Mouse (Mus musculus): ENCODE measurements around the gene Tmc8.

Gene Tmc8

DNA sequence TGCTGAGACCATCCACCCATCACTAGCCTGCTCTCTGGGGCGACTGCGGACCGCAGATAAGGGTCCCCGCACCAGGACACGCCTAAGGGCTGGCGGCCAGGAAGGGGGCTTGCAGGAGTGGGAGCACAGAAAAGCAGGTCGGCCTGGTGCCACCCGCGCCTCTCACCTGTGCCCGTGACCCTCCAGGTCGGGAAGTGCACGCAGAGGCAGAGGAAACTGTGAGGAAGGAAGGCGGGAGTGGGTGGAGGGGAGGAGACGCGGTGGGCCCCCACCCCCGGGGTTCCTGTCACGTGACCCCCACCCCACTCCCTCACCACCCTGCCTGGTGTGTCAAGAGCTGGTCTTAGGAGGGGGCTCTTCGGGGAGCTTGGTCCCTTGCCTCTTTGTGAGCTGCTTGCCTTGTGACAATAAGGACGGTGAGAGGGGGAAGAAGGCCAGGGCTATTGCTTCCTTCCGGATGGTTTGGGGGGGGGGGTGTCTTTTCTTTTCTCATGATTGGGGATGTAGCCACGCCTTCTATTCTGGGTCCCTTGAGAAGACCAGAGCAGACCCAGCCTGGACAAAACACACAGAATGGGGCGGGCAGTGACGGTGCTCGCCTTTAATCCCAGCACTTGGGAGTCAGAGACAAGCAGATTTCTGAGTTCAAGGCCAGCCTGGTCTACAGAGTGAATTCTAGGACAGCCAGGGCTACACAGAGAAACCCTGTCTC, at the start of gene Tmc8, which contains the start of gene Tmc6:
Tmc8 (plus strand) TSS at position 84 of the 712 bp plus-strand sequence.
Tmc6 (minus strand) TSS at position 206 of the 712 bp plus-strand sequence.
- no peak for DNase-seq (ENCODE audit: extremely low spot score, low spot score)

GRCm38 (mm10) chr11:117736037-117736689, 45.7 kb upstream of the Tmc8 start:
- no peak for DNase-seq (ENCODE audit: extremely low spot score, low spot score)

DNA sequence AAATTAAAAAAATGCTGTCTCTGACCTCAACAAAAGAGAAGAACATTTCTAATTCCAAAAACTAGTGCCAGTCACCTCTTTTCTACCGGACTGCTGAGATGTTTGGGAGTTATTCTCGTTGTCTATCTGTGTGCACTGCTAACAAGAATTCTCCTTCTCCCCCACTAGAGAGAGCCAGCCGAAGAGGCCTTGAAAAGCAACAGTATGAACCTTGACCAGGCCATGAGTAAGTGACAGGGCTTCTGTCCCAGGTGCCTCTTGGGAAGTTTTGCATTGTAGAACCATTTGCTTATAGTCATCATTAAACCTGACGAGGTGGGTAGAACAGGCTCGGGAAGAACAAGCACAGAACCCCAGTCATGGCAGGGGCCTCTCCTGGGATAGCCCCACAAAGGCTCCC, 43.8 kb upstream of the Tmc8 start:
- DNase-seq (ENCODE audit: extremely low spot score, low spot score): no peak

GRCm38 (mm10) chr11:117741128-117741527, 40.7 kb upstream of the Tmc8 start:
- no peak for DNase-seq (ENCODE audit: extremely low spot score, low spot score)

DNA sequence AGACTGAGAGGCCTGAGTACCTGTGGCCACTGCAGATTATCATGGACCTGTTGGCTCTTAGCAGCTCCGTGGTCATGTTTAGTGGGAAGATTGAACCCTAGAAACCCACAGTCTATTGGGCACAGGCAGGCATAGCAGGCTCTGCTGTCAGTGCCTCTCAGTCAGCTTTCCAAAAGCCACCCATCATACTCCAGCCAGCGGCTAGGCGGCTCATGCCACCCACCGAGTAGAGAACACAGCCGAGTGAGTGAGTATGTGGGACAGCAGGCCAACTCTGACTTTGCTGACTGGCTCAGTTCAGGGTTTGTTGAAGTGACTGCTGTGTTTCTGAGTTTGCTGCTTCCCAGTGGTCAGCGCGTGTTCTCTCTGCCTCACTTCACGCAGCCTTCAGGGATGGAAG, 39.6 kb upstream of the Tmc8 start:
- no peak for DNase-seq (ENCODE audit: extremely low spot score, low spot score)

DNA sequence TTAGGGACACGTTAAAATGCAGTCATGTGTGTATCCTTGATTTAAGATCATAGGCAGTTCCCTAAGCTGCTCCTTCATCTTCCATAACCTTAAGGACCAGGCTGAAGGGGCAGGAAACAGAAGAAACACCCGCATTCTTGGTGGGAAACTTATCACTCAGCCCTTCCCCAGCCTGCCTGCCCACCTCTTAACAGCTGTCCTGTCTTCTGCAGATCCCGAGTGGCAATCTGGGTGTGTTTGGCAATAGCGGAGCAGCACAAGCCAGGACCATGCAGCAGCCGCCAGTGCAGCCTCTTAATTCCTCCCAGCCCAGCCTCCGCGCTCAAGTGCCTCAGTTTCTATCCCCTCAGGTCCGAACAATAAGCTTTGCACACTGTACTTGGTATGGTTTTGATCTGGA, 39.2 kb upstream of the Tmc8 start:
- no peak for DNase-seq (ENCODE audit: extremely low spot score, low spot score)

DNA sequence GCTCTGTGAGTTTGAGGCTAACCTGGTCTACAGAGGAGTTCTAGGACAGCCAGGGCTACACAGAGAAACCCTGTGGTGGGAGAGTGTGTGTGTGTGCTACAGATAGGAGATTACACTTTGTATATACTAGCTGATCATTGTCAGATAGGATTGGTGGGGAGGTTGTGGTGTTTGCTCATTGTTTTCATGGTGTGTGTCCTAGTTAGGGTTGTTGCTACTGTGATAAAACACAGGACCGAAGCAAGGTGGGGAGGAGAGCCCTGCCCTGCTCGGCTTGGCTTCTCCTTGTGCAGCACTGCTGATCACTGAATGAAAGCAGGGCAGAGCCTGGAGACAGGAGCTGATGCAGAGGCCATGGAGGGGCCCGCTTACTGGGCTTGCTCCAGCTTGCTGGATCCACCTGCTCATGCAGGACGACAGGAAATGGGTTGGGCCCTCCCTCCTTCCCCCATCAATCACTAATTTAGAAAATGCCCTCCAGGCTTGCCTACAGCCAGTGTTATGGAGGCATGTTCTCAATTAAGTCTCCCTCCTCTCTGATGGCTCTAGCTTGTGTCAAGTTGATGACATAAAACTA, 38.3 kb upstream of the Tmc8 start:
- DNase-seq (ENCODE audit: extremely low spot score, low spot score): no peak

DNA sequence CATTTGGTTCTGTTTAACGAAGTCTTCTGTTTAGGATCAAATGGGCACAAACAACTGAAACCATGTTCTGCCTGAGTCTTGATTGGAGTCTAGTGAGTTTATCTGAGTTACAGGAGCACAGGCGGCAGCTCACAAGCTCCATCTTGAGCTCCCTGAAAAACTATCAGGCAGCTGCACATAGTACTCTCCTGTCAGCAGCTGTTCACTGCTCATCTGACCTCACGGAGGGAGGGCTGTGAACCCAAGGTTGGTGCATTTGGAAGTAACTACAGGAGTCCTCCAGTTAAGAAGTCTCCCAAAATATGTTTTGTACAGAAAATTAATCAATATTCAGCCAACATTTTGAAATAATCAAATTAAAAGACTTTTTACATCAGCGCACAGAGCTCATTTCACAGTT, 33.2 kb upstream of the Tmc8 start:
- no peak for DNase-seq (ENCODE audit: extremely low spot score, low spot score)

DNA sequence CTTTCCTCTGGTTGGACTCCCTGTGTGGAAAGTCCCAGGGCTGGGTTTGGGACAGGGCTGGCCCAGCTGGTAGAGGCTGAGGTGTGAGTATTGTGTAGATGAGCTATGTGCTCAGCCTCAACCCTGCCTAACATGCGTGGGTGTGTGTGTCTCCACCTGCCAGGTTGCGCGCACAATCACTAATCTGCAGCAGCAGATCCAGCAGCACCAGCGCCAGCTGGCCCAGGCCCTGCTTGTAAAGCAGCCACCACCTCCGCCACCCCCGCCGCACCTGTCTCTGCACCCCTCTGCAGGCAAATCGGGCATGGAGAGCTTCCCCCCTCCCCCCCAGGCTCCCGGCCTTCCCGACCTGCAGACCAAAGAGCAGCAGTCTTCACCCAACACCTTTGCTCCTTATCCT, 32.5 kb upstream of the Tmc8 start:
- no peak for DNase-seq (ENCODE audit: extremely low spot score, low spot score)

- no peak for DNase-seq (ENCODE audit: extremely low spot score, low spot score)
Measured at GRCm38 (mm10) chr11:117751544-117751943, 30.3 kb upstream of the Tmc8 start.

- DNase-seq (ENCODE audit: extremely low spot score, low spot score): no peak
Measured at GRCm38 (mm10) chr11:117755891-117756290, 26.0 kb upstream of the Tmc8 start.

DNA sequence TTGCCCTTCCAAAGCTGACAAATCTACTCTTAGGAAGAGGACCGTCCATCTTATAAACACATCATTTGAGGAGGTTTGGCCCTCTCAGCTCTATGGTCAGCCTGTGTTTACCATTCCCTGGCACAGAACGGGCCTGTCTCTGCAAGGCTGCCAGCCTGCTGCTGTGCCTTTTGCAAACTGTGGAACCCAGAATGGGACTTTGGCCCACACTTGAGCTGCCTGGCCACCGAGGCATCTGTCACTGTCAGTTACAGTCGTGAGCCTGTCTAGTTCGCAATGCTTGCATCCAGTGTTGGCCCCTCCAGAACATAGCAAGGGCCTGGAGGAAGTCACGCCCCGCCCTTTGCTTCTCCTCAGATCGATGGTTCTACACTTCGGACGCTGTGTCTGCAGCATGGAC, 22.6 kb upstream of the Tmc8 start:
- no peak for DNase-seq (ENCODE audit: extremely low spot score, low spot score)

GRCm38 (mm10) chr11:117760374-117761119, 21.3 kb upstream of the Tmc8 start:
- no peak for DNase-seq (ENCODE audit: extremely low spot score, low spot score)

DNA sequence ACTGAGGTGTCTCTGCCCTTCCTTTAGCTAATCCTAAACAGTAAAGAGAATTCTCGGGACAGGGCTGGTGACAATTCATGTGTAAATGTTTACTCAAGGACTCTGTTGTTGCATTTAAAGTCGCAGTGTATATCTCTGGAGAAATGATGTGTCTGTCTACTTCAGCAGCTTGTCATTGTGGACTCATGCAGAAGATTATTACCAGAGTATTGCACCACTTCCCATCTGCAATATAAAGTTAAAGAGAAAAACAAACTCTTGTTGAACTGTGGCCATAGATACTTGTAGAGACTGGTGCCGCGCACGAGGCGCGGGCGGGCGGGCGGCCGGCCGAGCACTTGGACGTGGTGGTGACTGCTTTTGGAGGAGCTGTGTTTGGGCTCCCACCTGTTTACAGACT, 20.1 kb upstream of the Tmc8 start:
- no peak for DNase-seq (ENCODE audit: extremely low spot score, low spot score)

GRCm38 (mm10) chr11:117762246-117762645, 19.6 kb upstream of the Tmc8 start:
- no peak for DNase-seq (ENCODE audit: extremely low spot score, low spot score)

- DNase-seq (ENCODE audit: extremely low spot score, low spot score): no peak
Measured at GRCm38 (mm10) chr11:117764319-117764718, 17.6 kb upstream of the Tmc8 start.

DNA sequence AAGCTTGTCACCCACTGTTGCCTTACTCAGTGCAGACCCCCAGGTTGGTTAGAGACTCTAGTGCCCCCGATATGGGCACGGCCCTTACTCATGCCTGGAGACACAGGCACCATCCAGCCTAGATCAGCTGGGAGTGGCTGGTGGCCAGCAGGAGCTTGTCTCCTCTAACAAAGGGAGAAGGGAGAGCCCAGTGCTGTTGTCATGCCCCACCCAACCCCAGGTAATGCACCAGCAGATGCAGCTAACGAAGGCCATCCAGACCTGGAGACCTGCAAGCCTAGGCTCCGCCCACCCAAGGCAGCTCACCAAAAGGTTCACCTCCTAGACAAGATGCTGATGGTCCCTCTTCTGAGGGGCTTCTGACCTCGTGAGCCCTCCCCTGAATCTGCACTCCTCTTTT, 16.5 kb upstream of the Tmc8 start:
- no peak for DNase-seq (ENCODE audit: extremely low spot score, low spot score)

DNA sequence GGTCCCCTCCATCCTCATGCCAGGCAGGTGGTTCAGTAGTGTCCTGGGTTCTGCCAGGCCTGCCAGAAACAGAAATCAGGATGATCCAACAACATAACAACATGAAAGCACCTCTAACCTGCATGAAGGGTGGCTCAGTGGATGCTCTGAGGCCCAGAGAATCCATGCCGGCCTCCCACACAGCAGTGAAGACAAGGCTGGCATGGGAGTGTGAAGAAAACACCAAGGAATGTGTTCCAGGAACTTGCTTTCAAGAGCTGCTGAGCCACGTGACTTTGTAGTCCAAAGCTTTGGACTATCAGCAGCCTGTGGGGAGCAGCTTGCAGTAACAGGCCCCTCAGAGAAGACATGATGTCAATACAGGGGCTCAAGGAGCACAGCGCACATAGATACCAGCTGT, 15.6 kb upstream of the Tmc8 start:
- no peak for DNase-seq (ENCODE audit: extremely low spot score, low spot score)

DNA sequence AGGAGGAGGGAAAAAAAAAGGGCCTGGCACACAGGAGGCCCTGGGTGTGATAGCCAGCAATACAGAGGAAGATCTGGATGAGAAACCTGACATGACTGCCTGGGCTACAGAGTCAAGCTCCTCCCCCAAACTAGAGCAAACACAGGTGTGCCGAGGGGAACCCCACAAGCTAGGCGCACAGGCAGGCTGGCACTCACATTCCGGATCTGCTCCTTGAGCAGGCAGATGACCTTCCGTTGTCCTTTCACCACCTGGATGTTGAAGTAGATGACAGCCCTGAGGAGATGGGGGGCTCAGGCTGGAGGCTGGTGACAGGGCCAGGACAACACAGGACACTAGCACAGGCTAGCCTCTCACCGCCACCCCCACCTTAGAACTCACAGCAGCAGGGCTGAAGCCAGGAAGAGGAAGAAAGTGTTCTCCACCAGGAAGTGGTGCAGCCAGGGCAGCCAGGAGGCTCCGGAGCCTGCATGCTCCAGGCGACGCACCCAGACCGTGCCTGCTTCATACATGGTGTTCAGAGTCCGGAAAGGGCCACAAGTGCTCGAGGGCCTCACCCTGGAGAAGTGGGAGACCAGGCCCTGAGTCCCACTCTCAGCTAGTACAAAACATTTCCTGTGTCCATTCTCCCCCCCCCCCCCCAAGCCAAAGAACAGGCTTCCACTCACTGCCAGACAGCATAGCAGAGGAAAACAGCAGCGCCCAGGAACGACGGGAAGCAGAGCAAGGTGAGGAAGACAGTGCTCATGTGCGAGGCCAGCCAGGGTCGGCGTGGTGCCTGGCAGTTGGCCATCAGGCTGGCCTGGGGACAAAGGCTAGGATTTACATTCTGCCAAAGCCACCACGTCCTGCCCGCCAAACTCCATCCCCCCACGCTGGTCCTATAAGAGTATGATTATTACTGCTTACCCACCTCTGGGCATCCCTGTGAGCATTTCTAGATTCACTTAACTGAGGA, 12.9 kb upstream of the Tmc8 start:
- no peak for DNase-seq (ENCODE audit: extremely low spot score, low spot score)

- DNase-seq (ENCODE audit: extremely low spot score, low spot score): no peak
Measured at GRCm38 (mm10) chr11:117769683-117770047, 12.2 kb upstream of the Tmc8 start.

GRCm38 (mm10) chr11:117770407-117770806, 11.5 kb upstream of the Tmc8 start:
- no peak for DNase-seq (ENCODE audit: extremely low spot score, low spot score)

Data from neural tube, embryonic 10.5 days (tissue).